Mouse (Mus musculus): ENCODE measurements around the gene Vmn1r118. TPM values are rescaled to one million over a fixed set of nuclear protein-coding genes. Genes with fewer than 3 reads are reported as not detected.
"Not testable (repeated sequence)": the region's sequence is repeated elsewhere in the genome, so short reads cannot be mapped to it uniquely, and the experiment has no call there.

Vmn1r118 gene
- not detected for total RNA-seq (2021)

DNA sequence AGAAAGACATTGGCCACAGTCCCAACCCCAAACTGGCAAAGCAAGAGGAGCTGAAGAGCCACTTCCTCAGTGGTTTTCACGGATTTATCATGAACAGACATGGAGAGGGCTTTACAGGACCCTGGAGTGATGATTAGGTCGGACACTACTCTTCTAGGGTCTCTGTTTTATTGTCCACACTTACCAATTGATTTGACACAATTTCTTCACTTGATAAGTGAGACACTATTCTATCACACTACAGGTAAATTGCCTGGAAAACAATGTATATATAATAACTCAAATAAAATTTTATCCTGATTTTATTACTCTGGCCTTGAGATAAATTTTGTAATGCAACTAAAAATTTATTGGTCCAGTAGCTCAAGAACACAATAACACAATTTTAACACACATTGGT, at the start of gene Vmn1r118:
TSS of gene Vmn1r118 (minus strand) at position 101 of the 400 bp plus-strand sequence.
- DNase-seq; intact Hi-C loops (cut with DNase I): not testable (repeated sequence)

DNA sequence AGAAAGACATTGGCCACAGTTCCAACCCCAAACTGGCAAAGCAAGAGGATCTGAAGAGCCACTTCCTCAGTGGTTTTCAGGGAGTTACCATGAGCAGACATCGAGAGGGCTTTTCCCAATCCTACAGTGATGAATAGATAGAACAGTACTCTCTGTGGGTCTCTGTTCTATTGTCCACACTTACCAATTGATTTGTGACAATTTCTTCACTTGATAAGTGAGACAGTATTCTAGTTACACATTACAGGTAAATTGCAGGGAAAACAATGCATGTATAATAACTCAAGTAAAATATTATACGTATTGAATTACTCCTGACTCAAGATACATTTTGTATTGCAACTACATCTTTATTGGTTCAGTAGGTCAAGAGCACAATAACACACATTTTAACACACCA, 28.1 kb downstream of the Vmn1r118 start, which contains the start of gene Vmn1r117:
TSS of gene Vmn1r117 (minus strand) at position 101 of the 400 bp plus-strand sequence.
- DNase-seq; intact Hi-C loops (cut with DNase I): not testable (repeated sequence)

DNA sequence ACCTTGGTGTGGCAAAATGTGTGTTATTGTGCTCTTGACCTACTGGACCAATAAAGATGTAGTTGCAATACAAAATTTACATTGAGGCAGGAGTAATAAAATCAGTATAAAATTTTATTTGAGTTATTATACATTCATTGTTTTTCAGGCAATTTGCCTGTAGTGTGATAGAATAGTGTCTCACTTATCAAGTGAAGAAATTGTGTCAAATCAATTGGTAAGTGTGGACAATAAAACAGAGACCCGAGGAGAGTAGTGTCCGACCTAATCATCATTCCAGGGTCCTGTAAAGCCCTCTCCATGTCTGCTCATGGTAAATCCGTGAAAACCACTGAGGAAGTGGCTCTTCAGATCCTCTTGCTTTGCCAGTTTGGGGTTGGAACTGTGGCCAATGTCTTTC, 40.2 kb downstream of the Vmn1r118 start, which contains the start of gene Vmn1r116:
TSS of gene Vmn1r116 (plus strand) at position 301 of the 400 bp plus-strand sequence.
- DNase-seq; intact Hi-C loops (cut with DNase I): not testable (repeated sequence)

Other genes with a start within 250 kb of the Vmn1r118 start
- not detected for gene Vmn1r107, start 243.4 kb downstream of the Vmn1r118 start, total RNA-seq (2021)
- not detected for gene Vmn1r111, start 209.1 kb downstream of the Vmn1r118 start, total RNA-seq (2021)
- gene Gm10668, start 181.7 kb downstream of the Vmn1r118 start, total RNA-seq (2021) = not detected
- gene Vmn1r112, start 141.2 kb downstream of the Vmn1r118 start, total RNA-seq (2021) = not detected
- gene Vmn1r113, start 125.1 kb downstream of the Vmn1r118 start, total RNA-seq (2021) = not detected
- not detected for gene Vmn1r114, start 100.2 kb downstream of the Vmn1r118 start, total RNA-seq (2021)
- not detected for gene Vmn1r115, start 67.4 kb downstream of the Vmn1r118 start, total RNA-seq (2021)
- not detected for gene Vmn1r116, start 40.1 kb downstream of the Vmn1r118 start, total RNA-seq (2021)
- not detected for gene Vmn1r117, start 28.2 kb downstream of the Vmn1r118 start, total RNA-seq (2021)
- gene Vmn1r119, start 100.1 kb upstream of the Vmn1r118 start, total RNA-seq (2021) = not detected
- not detected for gene Vmn1r120, start 141.4 kb upstream of the Vmn1r118 start, total RNA-seq (2021)
- gene Vmn1r121, start 186.2 kb upstream of the Vmn1r118 start, total RNA-seq (2021) = not detected
- not detected for gene Vmn1r122, start 221.8 kb upstream of the Vmn1r118 start, total RNA-seq (2021)
- not detected for gene Vmn1r123, start 249.8 kb upstream of the Vmn1r118 start, total RNA-seq (2021)

Data from heart, postnatal 36 days (tissue).